Mouse (Mus musculus) embryonic facial prominence, embryonic 11.5 days (tissue): ENCODE measurements at regions not wholly inside any gene's neighbourhood (a gene's known extent, or its start where the extent isn't known, plus 50 kb on each side); places are given as distances from the start of the nearest gene placed in this dataset.
"Not testable (repeated sequence)": the region's sequence is repeated elsewhere in the genome, so short reads cannot be mapped to it uniquely, and the experiment has no call there.

Experiments
- ATAC-seq: fragments of 200-750 bp; cut with Nextera tagmentation; replicated peaks from 2 replicates; pipeline ENCODE4 v1.8.0; 2017; ENCODE audit warnings: low read depth; ENCODE audit not compliant: insufficient number of reproducible peaks, low FRiP score, low TSS enrichment
- DNase-seq: peaks from one replicate; pipeline ENCODE4 v3.0.0-alpha.2; 2015; ENCODE audit warnings: low spot score
- H3K27ac ChIP-seq: fragments of 300-500 bp; sonication (generic); replicated peaks from 2 replicates; pipeline ENCODE4 v1.5.1; 2014; ENCODE audit warnings: mild to moderate bottlenecking, low read depth, low read length, control low read depth
- H3K27me3 ChIP-seq: fragments of 300-500 bp; sonication (generic); 2 replicates; pipeline ENCODE4 v1.6.1; 2014; ENCODE audit warnings: mild to moderate bottlenecking, low read length, moderate library complexity, mixed read lengths; ENCODE audit not compliant: control insufficient read depth, insufficient read depth
- H3K36me3 ChIP-seq: fragments of 300-500 bp; sonication (generic); replicated peaks from 2 replicates; pipeline ENCODE4 v1.6.1; 2014; ENCODE audit warnings: low read depth, mild to moderate bottlenecking, low read length, moderate library complexity, mixed read lengths; ENCODE audit not compliant: control insufficient read depth, insufficient read depth
- H3K4me1 ChIP-seq: fragments of 300-500 bp; sonication (generic); 2 replicates; pipeline ENCODE4 v1.6.1; 2014; ENCODE audit warnings: low read length, mixed read lengths; ENCODE audit not compliant: control insufficient read depth, insufficient read depth
- H3K4me2 ChIP-seq: fragments of 300-500 bp; sonication (generic); 2 replicates; pipeline ENCODE4 v1.6.1; 2014; ENCODE audit warnings: low read depth, mild to moderate bottlenecking, control low read depth, low read length, moderate library complexity
- H3K4me3 ChIP-seq: fragments of 300-500 bp; sonication (generic); 2 replicates; pipeline ENCODE4 v1.5.1; 2014; ENCODE audit warnings: low read depth, low read length, control low read depth
- H3K9ac ChIP-seq: fragments of 300-500 bp; sonication (generic); replicated peaks from 2 replicates; pipeline ENCODE4 v1.6.1; 2014; ENCODE audit warnings: mild to moderate bottlenecking, control low read depth, low read length
- H3K9me3 ChIP-seq: fragments of 300-500 bp; sonication (generic); replicated peaks from 2 replicates; pipeline ENCODE4 v1.6.1; 2016; ENCODE audit warnings: mild to moderate bottlenecking, low read length, inconsistent platforms, mixed read lengths; ENCODE audit not compliant: control insufficient read depth
- WGBS: fragments of 180-500 bp; shearing (Covaris S2); extraction: QIAGEN DNeasy Blood & Tissue Kit; methylation state at CpG from one replicate; pipeline ENCODE4 v1.1.7; 2014; 5-methylcytosine and 5-hydroxymethylcytosine counted together

- Histone ChIP-seq H3K27ac (no peak overlapping the region), H3K4me3 (no peak overlapping the region), H3K4me1 (no peaks in the 10 kb centered on the region), H3K27me3 (no peaks in the 10 kb centered on the region), H3K4me2 (no peak overlapping the region), H3K9me3 (no peaks in the 10 kb centered on the region), H3K9ac (no peak overlapping the region), H3K36me3 (no peaks in the 10 kb centered on the region)
- DNase-seq (no peak), ATAC-seq (no peak)
- WGBS: 90% methylated on average over 9 of the region's 9 CpGs
Observed at GRCm38 (mm10) chr4:153177496-153177895, 305.1 kb downstream of the Ajap1 start.

DNA sequence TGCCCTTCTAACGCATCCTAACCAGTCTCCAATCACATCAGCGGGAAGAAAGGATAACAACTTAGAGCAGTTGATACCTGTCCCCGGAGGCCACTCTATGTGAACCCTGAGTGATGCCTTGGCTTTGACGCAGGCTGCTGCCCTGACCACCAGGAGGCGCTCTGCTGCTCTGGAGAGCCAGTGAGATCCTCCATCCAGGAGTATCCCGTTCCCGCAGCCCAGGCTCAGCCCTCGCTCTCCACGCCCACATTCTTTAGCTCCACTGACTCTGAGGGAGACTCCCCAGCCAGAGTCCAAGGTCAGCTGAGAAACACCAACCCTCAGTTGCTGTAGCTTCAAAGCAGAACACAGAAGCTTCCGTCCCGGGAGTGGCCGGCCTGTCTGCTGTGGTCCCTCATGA, 307.0 kb downstream of the Ajap1 start:
- 4% methylated on average over 12 of the region's 12 CpGs for WGBS
- peak; percentile 72 for ATAC-seq

GRCm38 (mm10) chr4:153175077-153175476, 307.5 kb downstream of the Ajap1 start:
- Histone ChIP-seq H3K9ac (no peak overlapping the region), H3K9me3 (no peaks in the 10 kb centered on the region), H3K4me1 (no peaks in the 10 kb centered on the region), H3K4me2 (no peak overlapping the region), H3K27ac (no peak overlapping the region), H3K27me3 (no peaks in the 10 kb centered on the region), H3K36me3 (no peaks in the 10 kb centered on the region), H3K4me3 (no peak overlapping the region)
- DNase-seq (no peak), ATAC-seq (no peak)
- 87% methylated on average over 15 of the region's 15 CpGs for WGBS

More for the DNA sequence above, 307.0 kb downstream of the Ajap1 start:
- H3K4me3 ChIP-seq: no peak overlapping the region
- H3K27ac ChIP-seq: no peak overlapping the region
- H3K9me3 ChIP-seq: no peaks in the 10 kb centered on the region
- no peak overlapping the region for H3K4me2 ChIP-seq
- H3K9ac ChIP-seq: no peak overlapping the region
- DNase-seq: peak; percentile 86
- no peaks in the 10 kb centered on the region for H3K27me3 ChIP-seq
- H3K4me1 ChIP-seq: no peaks in the 10 kb centered on the region
- no peaks in the 10 kb centered on the region for H3K36me3 ChIP-seq

DNA sequence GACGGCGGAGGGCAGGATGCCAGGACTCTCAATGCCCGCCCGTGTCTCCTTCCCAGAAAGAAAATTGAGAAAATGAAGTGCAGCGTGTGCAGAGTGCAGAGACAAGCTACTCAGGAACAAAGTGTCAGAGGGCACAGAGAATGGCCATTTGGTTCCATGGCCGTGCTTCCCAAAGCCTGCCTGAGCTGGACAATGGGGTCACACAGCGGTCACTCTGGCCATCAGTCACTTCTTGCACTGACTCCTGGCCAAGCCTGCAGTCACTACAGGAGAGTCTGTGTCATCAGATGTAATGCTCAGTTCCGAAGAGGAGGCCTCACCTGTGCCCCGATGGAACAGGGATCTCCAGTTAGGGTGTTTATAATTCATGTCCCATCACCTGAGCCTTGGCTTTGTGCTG, 312.6 kb downstream of the Ajap1 start:
- ATAC-seq: no peak
- no peak overlapping the region for H3K4me3 ChIP-seq
- H3K9me3 ChIP-seq: no peaks in the 10 kb centered on the region
- no peak for DNase-seq
- H3K4me2 ChIP-seq: no peak overlapping the region
- 81% methylated on average over 9 of the region's 9 CpGs for WGBS
- no peak overlapping the region for H3K9ac ChIP-seq
- H3K36me3 ChIP-seq: no peaks in the 10 kb centered on the region
- H3K27me3 ChIP-seq: no peaks in the 10 kb centered on the region
- no peaks in the 10 kb centered on the region for H3K4me1 ChIP-seq
- no peak overlapping the region for H3K27ac ChIP-seq

DNA sequence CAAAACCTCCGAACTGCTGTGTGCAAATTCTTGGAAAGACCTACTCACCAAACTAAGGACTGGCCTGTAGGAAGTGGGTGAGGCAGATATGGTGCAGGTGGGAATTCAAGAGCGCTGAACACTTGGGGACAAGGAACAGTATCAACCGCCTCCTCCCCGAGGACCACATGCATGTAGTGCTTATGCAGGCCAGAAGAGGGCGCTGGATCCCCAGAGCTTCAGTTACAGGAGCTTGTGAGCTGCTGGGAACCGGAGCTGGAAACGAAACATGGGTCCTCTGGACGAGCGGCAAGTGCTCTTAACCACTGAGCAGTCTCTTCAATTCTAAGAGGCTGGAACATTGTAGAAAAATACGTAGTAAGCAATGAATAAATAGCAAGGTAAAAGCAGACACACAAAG, 317.8 kb downstream of the Ajap1 start:
- 87% methylated on average over 10 of the region's 10 CpGs for WGBS
- no peaks in the 10 kb centered on the region for H3K36me3 ChIP-seq
- DNase-seq (no peak), ATAC-seq (no peak)
- no peak overlapping the region for H3K27ac ChIP-seq
- no peak overlapping the region for H3K4me2 ChIP-seq
- no peak overlapping the region for H3K9ac ChIP-seq
- no peaks in the 10 kb centered on the region for H3K4me1 ChIP-seq
- H3K27me3 ChIP-seq: no peaks in the 10 kb centered on the region
- no peak overlapping the region for H3K4me3 ChIP-seq
- H3K9me3 ChIP-seq: no peaks in the 10 kb centered on the region

DNA sequence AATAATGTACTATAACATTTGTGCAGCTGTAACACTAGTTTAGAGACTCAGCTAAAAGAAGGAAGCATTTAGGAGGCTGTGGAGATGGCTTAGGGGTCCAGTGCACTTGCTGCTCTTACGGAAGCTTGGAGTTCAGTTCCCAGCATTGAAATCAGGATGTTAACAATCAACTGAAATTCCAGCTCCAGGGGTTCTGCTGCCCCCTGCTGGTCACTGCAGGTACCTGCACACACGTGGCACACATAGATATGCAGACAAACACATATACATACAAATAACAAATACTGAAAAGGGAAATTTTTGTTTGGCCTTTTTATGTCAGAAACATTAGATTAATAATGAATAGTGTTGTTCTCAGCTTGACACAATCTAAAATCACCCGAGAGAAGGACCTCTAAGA, 322.5 kb downstream of the Ajap1 start:
- ATAC-seq: no peak
- Histone ChIP-seq H3K36me3 (no peaks in the 10 kb centered on the region), H3K4me2 (no peak overlapping the region), H3K27ac (no peak overlapping the region), H3K9me3 (no peaks in the 10 kb centered on the region), H3K27me3 (no peaks in the 10 kb centered on the region), H3K4me3 (no peak overlapping the region), H3K4me1 (no peaks in the 10 kb centered on the region), H3K9ac (no peak overlapping the region)
- WGBS: 94% methylated on average over 3 of the region's 3 CpGs
- DNase-seq: no peak

DNA sequence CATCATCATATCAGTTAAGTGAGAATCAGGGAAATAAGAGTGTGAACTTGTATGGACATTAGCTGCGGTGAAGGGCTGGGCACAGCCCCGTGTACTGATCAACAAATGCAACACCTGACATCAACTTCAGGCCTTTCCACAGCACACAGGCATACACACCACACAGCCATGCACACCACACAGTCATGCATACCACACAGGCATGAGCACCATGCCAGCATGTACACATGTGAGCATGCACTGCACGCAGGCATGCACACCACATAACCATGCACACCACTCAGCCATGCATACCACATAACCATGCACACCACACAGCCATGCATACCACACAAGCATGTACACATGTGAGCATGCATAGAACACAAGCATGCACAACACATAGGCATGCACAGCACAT, 325.0 kb downstream of the Ajap1 start:
- Histone ChIP-seq H3K4me1 (no peaks in the 10 kb centered on the region), H3K4me3 (no peak overlapping the region), H3K27ac (no peak overlapping the region), H3K36me3 (no peaks in the 10 kb centered on the region), H3K9ac (no peak overlapping the region), H3K4me2 (no peak overlapping the region), H3K9me3 (no peaks in the 10 kb centered on the region), H3K27me3 (no peaks in the 10 kb centered on the region)
- no peak for DNase-seq
- ATAC-seq: no peak
- WGBS: 96% methylated on average over 3 of the region's 3 CpGs

- not testable (repeated sequence) for DNase-seq, H3K36me3 ChIP-seq, H3K4me1 ChIP-seq, H3K4me3 ChIP-seq, H3K27me3 ChIP-seq, H3K9ac ChIP-seq, H3K4me2 ChIP-seq, H3K9me3 ChIP-seq, H3K27ac ChIP-seq
- peak; percentile 85; the same call in 1 of the 2 replicates for ATAC-seq
Observed at GRCm38 (mm10) chr4:153152923-153153322, 329.7 kb downstream of the Ajap1 start.
